Mouse (Mus musculus): ENCODE measurements around the gene Olfr448.

The Olfr448 gene

GRCm38 (mm10) chr6:42890141-42890540 lies at the start of gene Olfr448:
Olfr448 (plus strand) TSS chr6:42890441.
- no peak for DNase-seq (ENCODE audit: low spot score)

GRCm38 (mm10) chr6:42860222-42860819 lies 29.9 kb upstream of the Olfr448 start:
- no peak for DNase-seq (ENCODE audit: low spot score)

- no peak for DNase-seq (ENCODE audit: low spot score)
Observed at GRCm38 (mm10) chr6:42869695-42870094, 20.5 kb upstream of the Olfr448 start.

- no peak for DNase-seq (ENCODE audit: low spot score)
Observed at GRCm38 (mm10) chr6:42876323-42876722, 13.9 kb upstream of the Olfr448 start.

GRCm38 (mm10) chr6:42900345-42900744 lies 10.1 kb downstream of the Olfr448 start:
- no peak for DNase-seq (ENCODE audit: low spot score)

GRCm38 (mm10) chr6:42908578-42908977 lies 18.3 kb downstream of the Olfr448 start, which contains the start of gene Olfr447:
Olfr447 (plus strand) TSS chr6:42908878.
- DNase-seq (ENCODE audit: low spot score): no peak

GRCm38 (mm10) chr6:42921077-42921476 lies 30.8 kb downstream of the Olfr448 start, which contains the start of gene Olfr446:
Olfr446 (plus strand) TSS chr6:42921377.
- DNase-seq (ENCODE audit: low spot score): no peak
